Mouse (Mus musculus) stomach, postnatal 0 days (tissue): ENCODE data around the gene Lrfn4. TPM values are rescaled to one million over a fixed set of nuclear protein-coding genes. Genes with fewer than 3 reads are reported as not detected.

ENCODE experiments used
- ATAC-seq: fragments of 200-750 bp; cut with Nextera tagmentation; 2 replicates; pipeline ENCODE4 v1.8.0; 2017; ENCODE audit not compliant: low FRiP score, low TSS enrichment
- DNase-seq: peaks from one replicate; pipeline ENCODE4 v3.0.0-alpha.2; 2016; ENCODE audit warnings: low spot score
- H3K27ac ChIP-seq: fragments of 300-500 bp; sonication (generic); replicated peaks from 2 replicates; pipeline ENCODE4 v1.5.1; 2014; ENCODE audit warnings: mild to moderate bottlenecking, control low read depth
- H3K27me3 ChIP-seq: fragments of 300-500 bp; sonication (generic); 2 replicates; pipeline ENCODE4 v1.6.1; 2014; ENCODE audit warnings: low read length; ENCODE audit not compliant: control insufficient read depth, insufficient read depth
- H3K36me3 ChIP-seq: fragments of 300-500 bp; sonication (generic); 2 replicates; pipeline ENCODE4 v1.6.1; 2014; ENCODE audit warnings: low read length, mixed read lengths; ENCODE audit not compliant: control insufficient read depth, insufficient read depth
- H3K4me1 ChIP-seq: fragments of 300-500 bp; sonication (generic); replicated peaks from 2 replicates; pipeline ENCODE4 v1.6.1; 2014; ENCODE audit warnings: antibody characterized with exemption; ENCODE audit not compliant: control insufficient read depth, insufficient read depth
- H3K4me2 ChIP-seq: fragments of 300-500 bp; sonication (generic); replicated peaks from 2 replicates; pipeline ENCODE4 v1.6.1; 2014; ENCODE audit warnings: low read depth, mild to moderate bottlenecking, control low read depth, moderate library complexity
- H3K4me3 ChIP-seq: fragments of 300-500 bp; sonication (generic); 2 replicates; pipeline ENCODE4 v1.5.1; 2014; ENCODE audit warnings: low read depth, low read length, control low read depth
- H3K9ac ChIP-seq: fragments of 300-500 bp; sonication (generic); 2 replicates; pipeline ENCODE4 v1.6.1; 2014; ENCODE audit warnings: mild to moderate bottlenecking, low read length, control low read depth, mixed read lengths
- H3K9me3 ChIP-seq: fragments of 300-500 bp; sonication (generic); 2 replicates; pipeline ENCODE4 v1.6.1; 2016; ENCODE audit warnings: low read length; ENCODE audit not compliant: control insufficient read depth
- CTCF ChIP-seq: IDR thresholded peaks from 2 replicates; pipeline ENCODE4 v1.5.1; 2016; ENCODE audit warnings: antibody characterized with exemption, low read depth, mild to moderate bottlenecking, moderate library complexity
- EP300 ChIP-seq: optimal IDR thresholded peaks from 2 replicates; pipeline ENCODE3; 2016; ENCODE audit warnings: antibody characterized with exemption
- WGBS: fragments of 180-500 bp; shearing (Covaris S2); extraction: QIAGEN DNeasy Blood & Tissue Kit; methylation state at CpG from one replicate; pipeline ENCODE4 v1.1.7; 2014; 5-methylcytosine and 5-hydroxymethylcytosine counted together
- polyA plus RNA-seq: library from polyadenylated mRNA; unstranded; fragments of >200 nt; fragmentation: Nextera tagmentation; extraction: Ambion mirVana; gene quantifications from 2 replicates; pipeline ENCODE4 v1.2.1, GENCODE M21; 2015

The Lrfn4 gene
- polyA plus RNA-seq, result 4.3 and 5.0 TPM in 2 replicates

DNA sequence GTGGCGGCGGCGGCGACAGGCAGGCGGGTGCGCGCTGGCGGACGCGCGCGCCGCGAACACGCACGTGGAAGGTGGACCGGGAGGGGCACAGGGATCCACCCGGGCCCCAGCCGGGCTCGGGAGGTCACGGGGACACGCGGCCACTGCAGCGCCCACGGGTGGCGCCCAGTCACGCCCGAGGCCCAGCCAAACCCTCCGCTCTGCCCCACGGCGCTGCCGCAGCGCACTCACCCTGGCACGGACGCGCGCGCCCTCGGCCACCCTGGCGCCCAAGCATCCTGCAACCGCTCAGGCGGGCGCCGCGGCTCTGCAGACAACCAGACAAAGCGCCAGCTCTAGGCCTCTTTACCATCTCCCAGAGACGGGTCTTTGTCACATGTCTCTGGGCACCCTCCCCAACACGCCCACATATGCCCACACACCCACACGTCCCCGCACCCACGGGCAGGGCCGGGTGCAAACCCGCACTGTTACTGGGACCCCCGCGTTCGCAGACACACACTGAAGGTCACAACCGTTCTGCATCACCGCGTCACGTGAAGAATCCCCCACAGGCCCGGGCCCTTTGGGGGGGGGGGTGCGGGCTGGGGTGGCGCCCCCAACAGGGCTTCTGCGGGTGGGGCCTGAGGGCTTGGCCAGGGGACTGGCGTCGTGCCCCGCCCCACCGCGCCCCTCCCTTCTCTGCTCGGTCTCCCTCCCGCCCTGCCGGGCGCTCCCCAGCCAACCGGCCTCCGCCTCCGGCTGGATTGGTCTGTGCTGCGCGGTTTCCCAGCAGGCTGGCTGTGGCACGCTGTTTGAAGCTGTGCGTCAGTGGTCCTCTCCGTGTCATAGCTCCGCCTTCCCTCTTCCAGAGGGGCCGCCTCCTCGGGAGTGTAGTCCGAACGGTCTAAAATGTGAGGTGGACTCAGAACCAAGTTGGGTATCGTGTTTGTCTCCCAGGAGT lies at the start of gene Lrfn4:
Lrfn4 (minus strand) TSS at position 517 of the 943 bp plus-strand sequence.
- DNase-seq, result peak; percentile 95
- WGBS, result under 1% methylated on average over 68 of the region's 87 CpGs
- Histone ChIP-seq H3K9me3 (no peaks in the 10 kb centered on the region), H3K4me2 (peak within 1 kb of the TSS; percentile 93), H3K27me3 (no peaks in the 10 kb centered on the region), H3K4me3 (peak within 1 kb of the TSS; percentile 78), H3K27ac (peak within 1 kb of the TSS; percentile 87), H3K4me1 (0 out of 2 replicates have a peak, but pooled peaks cover 2% of the 10 kb centered on the region), H3K9ac (peak within 1 kb of the TSS; percentile 84), H3K36me3 (peaks cover 7% of the 10 kb centered on the region; the same call in 1 of the 2 replicates)
- ATAC-seq, result peak; percentile 90
- TF ChIP-seq CTCF (peak; percentile 43), EP300 (no peak)

DNA sequence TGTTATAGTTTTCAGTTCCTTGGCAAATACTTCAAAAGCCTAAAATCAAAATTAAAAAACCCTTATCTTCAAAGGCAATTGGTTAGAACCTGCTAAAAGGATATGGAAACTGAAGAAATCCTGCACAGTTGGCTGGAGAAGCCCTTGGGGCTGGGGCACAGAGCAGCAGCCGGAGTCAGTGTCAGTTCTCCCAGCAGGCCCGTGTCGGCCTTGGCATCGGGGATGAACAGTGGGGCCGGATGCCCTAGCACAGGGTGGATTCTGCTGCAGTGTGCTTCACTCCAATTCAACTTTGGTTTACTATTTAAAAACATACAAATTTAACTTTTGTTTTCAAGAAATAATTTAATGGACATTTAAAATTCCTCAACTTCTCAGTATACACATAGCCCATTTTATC lies 42.7 kb upstream of the Lrfn4 start:
- Histone ChIP-seq H3K4me3 (no peak overlapping the region), H3K27me3 (no peaks in the 10 kb centered on the region), H3K4me2 (no peak overlapping the region), H3K9ac (no peak overlapping the region), H3K4me1 (no peaks in the 10 kb centered on the region), H3K36me3 (no peaks in the 10 kb centered on the region), H3K9me3 (no peaks in the 10 kb centered on the region), H3K27ac (no peak overlapping the region)
- TF ChIP-seq EP300, result no peak
- TF ChIP-seq CTCF, result no peak
- DNase-seq, result no peak
- 90% methylated on average over 5 of the region's 5 CpGs for WGBS
- no peak for ATAC-seq

DNA sequence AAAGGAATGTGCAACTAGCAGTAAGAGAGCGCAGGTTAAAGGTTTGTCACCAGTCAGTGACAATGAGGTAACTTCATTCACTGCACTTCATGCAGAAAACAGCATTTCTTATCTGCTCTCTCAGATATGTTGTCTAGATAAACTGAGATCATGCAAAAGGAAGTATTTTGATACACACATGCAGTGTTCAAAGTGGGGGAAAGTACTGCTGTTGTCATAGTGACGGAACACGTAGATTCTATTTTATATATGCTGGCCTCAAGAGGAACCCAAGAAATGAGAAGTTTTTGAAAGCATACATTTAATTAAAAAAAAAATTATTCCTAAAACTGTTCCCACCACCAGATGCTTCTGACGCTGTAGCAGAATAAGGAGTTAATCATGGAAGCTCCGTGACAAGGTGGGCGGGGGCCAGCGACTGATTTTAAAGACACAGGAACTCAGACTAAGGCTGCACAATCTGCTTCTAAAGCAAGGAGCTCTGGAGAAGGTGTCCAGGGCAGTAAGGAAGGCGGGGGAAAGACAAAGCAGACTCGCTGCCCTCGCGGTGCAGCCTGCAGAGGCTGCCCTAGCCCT lies 31.5 kb upstream of the Lrfn4 start:
- Histone ChIP-seq H3K9ac (no peak overlapping the region), H3K27me3 (no peaks in the 10 kb centered on the region), H3K36me3 (no peaks in the 10 kb centered on the region), H3K4me3 (no peak overlapping the region), H3K27ac (no peak overlapping the region), H3K4me1 (no peaks in the 10 kb centered on the region), H3K4me2 (no peak overlapping the region), H3K9me3 (no peaks in the 10 kb centered on the region)
- no peak for TF ChIP-seq EP300
- no peak for TF ChIP-seq CTCF
- no peak for ATAC-seq
- no peak for DNase-seq
- 57% methylated on average over 11 of the region's 11 CpGs for WGBS

DNA sequence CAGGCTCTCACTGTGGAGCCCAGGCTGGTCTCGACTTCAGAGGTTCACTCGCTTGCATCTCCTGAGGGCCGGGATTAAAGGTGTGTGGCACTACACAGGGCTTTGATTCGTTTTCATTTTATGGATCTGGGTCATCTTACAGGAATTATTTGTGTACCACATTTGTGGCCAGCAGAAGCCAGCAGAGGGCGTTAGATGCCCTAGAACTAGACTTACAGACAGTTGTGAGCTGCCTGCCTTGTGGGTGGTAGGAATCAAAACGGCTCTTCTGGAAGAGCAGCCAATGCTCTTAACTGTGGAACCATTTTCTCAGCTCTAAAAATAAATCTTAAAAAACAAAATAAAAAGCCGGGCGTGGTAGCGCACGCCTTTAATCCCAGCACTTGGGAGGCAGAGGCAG lies 28.8 kb upstream of the Lrfn4 start:
- ATAC-seq (no peak), DNase-seq (peak; percentile 29)
- Histone ChIP-seq H3K9me3 (no peaks in the 10 kb centered on the region), H3K4me2 (no peak overlapping the region), H3K4me1 (no peaks in the 10 kb centered on the region), H3K27me3 (no peaks in the 10 kb centered on the region), H3K27ac (no peak overlapping the region), H3K36me3 (no peaks in the 10 kb centered on the region), H3K9ac (no peak overlapping the region), H3K4me3 (no peak overlapping the region)
- TF ChIP-seq EP300, result no peak
- peak; percentile 58 for TF ChIP-seq CTCF
- WGBS, result 47% methylated on average over 10 of the region's 10 CpGs

DNA sequence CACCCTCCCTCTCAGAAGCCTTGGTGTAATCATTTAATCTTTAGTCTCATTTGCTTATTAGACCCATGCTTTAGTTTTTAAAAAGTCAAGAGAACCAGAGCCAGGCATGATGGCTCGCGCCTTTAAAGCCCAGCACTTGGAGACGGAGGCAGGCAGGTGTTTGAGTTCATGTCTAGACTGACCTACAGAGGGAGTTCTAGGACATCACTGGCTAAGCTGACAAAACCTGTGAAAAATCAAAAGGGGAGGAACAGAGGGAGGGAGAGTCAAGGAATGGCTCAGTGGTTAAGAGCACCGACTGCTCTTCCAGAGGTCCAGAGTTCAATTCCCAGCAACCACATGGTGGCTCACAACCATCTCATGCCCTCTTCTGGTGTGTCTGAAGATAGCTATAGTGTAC lies 20.5 kb upstream of the Lrfn4 start:
- Histone ChIP-seq H3K27ac (no peak overlapping the region), H3K9ac (no peak overlapping the region), H3K27me3 (no peaks in the 10 kb centered on the region), H3K4me3 (no peak overlapping the region), H3K4me1 (no peaks in the 10 kb centered on the region), H3K4me2 (no peak overlapping the region), H3K36me3 (no peaks in the 10 kb centered on the region), H3K9me3 (no peaks in the 10 kb centered on the region)
- DNase-seq, result no peak
- 66% methylated on average over 4 of the region's 4 CpGs for WGBS
- TF ChIP-seq EP300, result no peak
- peak; percentile 27; the same call in 1 of the 2 replicates for TF ChIP-seq CTCF
- ATAC-seq, result no peak
